Mouse (Mus musculus): ENCODE results near the gene Ank2. TPM values are rescaled to one million over a fixed set of nuclear protein-coding genes. Genes with fewer than 3 reads are reported as not detected.

Ank2 gene
- total RNA-seq, 2 experiments from 2014 or later = 0.73 TPM; not detected in 1

DNA sequence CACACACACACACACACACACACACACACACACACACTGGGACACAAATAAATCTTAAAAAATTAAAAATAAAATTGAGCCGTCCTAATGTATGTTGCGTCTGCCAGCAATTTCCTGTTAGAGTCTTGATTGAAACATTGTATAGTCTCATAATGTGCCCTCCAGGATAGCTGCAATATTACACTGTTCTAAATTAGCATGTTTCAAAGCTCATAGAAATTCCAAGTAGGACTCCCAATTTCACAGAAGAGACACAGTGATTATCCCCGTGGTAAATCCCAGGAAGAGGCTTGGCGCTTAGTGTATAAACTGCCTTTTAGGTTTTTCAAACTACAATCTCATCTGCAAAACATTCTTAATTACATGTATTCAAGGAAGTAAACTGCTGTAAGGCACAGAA is 131.7 kb downstream of the Ank2 start:
- ATAC-seq (replicated peaks; ENCODE audit: poor library complexity, severe bottlenecking) = no peak

DNA sequence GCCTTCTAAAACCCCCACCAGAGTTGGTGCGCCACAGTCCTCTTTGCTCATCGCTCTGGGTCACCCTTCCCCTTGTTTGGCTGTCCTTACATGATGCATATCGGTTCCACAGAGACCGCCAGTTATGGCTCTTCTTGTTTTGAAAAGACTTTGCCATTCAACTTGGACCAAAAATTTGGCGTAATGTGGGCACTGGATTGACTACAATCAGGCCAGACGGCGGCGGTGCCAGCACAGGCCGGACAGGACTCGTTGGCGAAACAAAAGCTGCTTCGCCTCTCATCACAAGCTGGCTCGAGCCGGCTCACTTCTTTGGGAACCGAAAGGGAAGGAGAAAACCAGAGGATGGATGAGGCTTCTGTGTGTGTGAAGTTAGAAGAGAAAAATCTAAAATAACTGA is 135.6 kb downstream of the Ank2 start:
- no peak for ATAC-seq (replicated peaks; ENCODE audit: poor library complexity, severe bottlenecking)

- no peak for ATAC-seq (replicated peaks; ENCODE audit: poor library complexity, severe bottlenecking)
These were observed 136.3 kb downstream of the Ank2 start for GRCm38 (mm10) chr3:127362611-127363393.

GRCm38 (mm10) chr3:127361846-127362245 is 137.3 kb downstream of the Ank2 start:
- no peak for ATAC-seq (replicated peaks; ENCODE audit: poor library complexity, severe bottlenecking)

DNA sequence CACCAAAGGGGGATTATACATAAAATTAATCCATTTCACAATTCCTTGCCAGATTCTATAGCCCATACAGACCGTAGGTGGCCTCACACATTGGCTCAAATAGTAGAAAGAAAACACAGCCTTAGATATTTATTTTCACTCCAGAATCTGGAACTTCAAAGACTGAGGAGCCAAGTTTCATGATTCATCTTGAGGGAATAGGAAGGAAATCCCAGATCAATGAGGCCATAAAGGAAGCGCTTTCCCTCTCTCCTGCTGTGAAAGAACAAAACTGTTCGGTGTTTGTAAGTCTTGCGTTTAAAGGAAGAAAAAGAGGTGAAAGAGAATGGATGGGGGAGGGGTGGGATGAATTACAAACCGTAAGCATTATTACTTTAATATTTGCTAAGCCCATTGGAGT is 137.8 kb downstream of the Ank2 start:
- no peak for ATAC-seq (replicated peaks; ENCODE audit: poor library complexity, severe bottlenecking)

GRCm38 (mm10) chr3:127355252-127355651 is 143.9 kb downstream of the Ank2 start:
- peak; percentile 100 for ATAC-seq (replicated peaks; ENCODE audit: poor library complexity, severe bottlenecking)

DNA sequence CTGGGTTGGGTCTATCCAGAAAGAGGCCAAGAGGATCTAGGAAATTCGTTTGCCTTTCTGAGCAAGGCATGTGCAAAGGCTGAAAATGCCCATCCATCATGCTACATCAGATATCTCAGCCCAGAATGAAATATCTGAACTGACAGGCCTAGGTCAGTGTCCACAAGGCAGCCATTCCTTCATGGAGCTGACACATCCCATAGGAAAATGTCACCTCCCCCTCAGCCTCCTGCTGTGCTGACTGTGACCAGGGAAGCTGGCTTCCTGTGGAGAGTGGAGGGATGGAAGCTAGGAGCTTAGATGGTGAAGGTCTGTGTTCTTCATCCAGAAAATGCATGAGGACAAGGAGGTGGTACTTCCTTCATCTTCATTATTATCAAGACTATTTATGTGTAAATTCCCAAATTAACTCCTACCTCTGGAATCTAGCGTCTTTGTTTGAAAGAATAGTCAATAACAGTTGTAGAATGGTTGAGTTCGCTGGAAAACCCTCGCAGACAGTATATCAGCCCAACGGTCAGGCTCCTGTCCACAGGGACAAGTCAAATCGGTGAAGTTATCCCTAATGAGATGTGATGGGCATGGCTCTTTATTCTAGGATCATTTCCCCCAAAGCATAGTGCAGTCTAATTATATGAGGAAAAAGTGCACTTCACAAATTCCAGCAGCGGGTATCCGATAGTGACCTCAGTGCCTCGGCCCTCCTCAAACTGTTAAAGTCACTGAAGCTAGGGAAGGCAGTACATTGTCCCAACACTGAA is 148.4 kb downstream of the Ank2 start:
- ATAC-seq (replicated peaks; ENCODE audit: poor library complexity, severe bottlenecking) = no peak

- ATAC-seq (replicated peaks; ENCODE audit: poor library complexity, severe bottlenecking) = peak; percentile 42
These were observed 150.2 kb downstream of the Ank2 start for GRCm38 (mm10) chr3:127348926-127349325.

DNA sequence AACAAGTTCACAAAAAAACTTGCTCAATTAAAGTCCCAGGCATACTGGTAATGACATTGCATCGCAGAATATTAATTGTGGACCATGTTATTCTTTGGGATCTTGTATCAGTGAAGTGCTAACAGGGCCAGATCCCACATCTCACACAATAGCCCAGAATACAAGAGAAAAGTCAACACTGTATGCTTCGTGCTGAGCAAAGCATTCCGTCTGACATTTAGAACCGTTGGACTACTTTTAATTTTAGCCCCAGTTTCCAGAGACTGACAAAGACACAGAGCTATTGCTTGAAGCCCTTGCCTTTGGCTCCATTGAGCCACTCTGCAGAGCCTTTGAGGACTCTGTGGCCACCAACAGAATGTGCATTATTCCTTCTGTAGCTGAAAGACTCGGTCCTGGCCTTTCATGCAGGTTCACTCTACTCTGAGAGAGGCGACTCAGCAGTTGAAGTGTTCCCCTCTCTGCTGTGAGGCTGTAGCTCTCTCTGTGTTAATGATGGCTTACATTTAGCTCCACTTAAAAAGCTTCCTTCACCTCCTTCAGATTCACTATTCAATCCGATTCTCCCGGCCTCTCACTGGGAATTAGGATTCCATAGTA is 153.2 kb downstream of the Ank2 start:
- ATAC-seq (replicated peaks; ENCODE audit: poor library complexity, severe bottlenecking) = no peak

DNA sequence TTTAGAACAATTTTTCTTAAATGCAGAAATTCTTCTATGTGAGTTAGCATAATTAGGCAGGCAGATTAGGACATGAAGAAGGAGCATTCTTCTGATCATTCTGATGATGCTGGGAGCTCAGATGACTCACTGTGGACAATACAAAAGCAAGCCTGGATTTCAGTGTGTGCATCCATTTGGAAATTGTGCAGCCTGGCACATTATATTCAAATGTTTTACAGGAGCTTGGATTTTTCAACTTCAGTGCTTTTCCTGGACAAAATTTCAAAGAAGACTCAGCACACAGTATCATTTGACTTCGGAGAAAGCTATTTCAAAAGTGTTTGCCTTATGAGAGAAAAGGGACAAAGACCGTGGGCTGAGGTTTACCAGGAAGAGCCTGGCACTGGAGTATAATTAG is 157.8 kb downstream of the Ank2 start:
- no peak for ATAC-seq (replicated peaks; ENCODE audit: poor library complexity, severe bottlenecking)

DNA sequence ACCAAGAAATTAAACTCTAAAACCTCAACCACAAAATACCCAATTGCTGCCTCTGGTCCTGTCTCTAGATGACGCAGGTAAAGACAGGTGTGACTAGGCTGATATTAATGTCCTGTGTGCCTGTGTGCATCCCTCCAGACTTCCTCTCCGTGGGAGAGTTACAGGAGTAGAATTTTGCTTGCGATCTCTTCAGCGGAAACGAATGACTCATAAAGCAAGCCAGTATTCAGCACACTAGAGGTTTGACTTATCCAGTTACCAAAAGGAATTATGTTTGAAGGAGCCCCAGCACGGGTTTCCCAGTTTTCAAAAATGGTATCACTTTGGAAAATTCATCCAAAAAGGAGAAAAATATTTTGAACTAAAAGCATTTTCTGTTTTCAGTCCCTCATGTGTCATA is 164.3 kb downstream of the Ank2 start:
- no peak for ATAC-seq (replicated peaks; ENCODE audit: poor library complexity, severe bottlenecking)

GRCm38 (mm10) chr3:127331562-127331961 is 167.6 kb downstream of the Ank2 start:
- ATAC-seq (replicated peaks; ENCODE audit: poor library complexity, severe bottlenecking) = peak; percentile 98

- no peak for ATAC-seq (replicated peaks; ENCODE audit: poor library complexity, severe bottlenecking)
These were observed 172.8 kb downstream of the Ank2 start for GRCm38 (mm10) chr3:127326355-127326754.

DNA sequence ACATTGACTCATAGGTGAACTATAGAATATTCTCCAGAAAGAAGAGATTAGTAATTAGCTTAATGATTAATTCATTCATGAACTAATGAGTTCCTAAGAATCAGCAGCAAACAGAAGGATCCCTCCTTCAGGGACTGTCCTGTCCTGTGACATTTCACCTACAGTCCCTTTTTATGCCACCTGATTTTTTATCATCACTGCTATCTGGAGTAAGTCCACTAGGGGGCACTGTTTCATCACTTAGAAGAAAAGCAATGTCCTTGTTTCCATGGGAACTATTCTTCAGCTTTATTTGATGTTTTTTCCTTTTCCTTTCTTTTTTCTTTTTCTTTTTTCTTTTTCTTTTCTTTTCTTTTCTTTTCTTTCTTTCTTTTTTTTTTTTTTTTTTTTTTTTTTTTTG is 176.3 kb downstream of the Ank2 start:
- ATAC-seq (replicated peaks; ENCODE audit: poor library complexity, severe bottlenecking) = peak; percentile 62

DNA sequence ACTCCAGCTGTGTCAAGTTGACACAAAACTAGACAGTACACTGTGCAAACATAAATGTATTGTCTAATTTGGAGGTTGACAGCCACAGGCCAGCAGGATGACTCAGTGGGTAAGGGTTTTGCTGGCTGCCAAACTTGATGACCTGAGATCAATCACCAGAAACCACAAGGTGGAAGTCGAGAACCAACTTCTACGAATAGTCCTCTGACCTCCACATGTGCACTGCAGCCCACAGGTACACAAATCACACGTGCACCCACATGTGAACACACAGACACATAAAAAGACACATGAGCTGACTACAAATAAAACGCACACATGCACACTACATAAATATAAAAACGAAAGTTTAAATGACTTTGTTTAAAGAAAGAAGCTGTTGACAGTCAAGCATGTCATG is 177.5 kb downstream of the Ank2 start:
- ATAC-seq (replicated peaks; ENCODE audit: poor library complexity, severe bottlenecking) = peak; percentile 43

DNA sequence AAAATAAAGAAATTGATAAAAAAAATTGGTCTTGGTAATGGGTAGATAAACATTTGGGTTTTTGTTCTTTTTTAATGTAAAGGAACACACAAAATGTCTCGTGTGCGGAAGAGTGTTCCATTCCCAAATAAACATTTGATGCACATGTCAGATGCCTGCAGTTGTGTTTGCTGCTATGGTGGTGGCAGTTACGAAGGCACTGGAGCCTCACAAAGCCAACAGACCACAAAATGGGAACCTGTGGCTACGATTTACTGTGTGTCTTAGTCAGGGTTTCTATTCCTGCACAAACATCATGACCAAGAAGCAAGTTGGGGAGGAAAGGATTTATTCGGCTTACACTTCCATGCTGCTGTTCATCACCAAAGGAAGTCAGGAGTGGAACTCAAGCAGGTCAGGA is 178.1 kb downstream of the Ank2 start:
- peak; percentile 90 for ATAC-seq (replicated peaks; ENCODE audit: poor library complexity, severe bottlenecking)

- ATAC-seq (replicated peaks; ENCODE audit: poor library complexity, severe bottlenecking) = peak; percentile 17; the same call in 1 of the 2 replicates
These were observed 178.8 kb downstream of the Ank2 start for GRCm38 (mm10) chr3:127320311-127320710.

- ATAC-seq (replicated peaks; ENCODE audit: poor library complexity, severe bottlenecking) = no peak
These were observed 181.5 kb downstream of the Ank2 start for GRCm38 (mm10) chr3:127317641-127318040.

DNA sequence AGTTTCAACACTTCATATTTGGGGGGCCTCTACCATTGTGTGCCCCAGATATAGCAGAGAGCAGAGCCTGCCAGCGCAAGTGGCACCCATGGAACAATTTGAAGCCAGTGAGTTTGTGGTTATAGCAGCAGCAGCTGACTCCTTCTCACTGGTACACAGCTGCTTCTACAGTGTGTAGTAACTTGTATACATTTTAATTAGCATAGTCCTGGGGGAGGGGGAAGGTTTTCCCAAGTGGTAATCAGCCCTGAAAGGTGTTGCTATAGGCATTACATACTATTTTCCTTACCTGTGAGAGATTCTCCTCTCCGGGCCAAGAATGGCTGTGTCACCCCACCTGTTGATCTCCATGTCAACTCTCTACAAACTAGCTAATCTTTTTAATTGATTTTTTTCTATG is 182.4 kb downstream of the Ank2 start:
- 0 out of 2 replicates have a peak, but pooled peaks have one; percentile 7 for ATAC-seq (replicated peaks; ENCODE audit: poor library complexity, severe bottlenecking)

DNA sequence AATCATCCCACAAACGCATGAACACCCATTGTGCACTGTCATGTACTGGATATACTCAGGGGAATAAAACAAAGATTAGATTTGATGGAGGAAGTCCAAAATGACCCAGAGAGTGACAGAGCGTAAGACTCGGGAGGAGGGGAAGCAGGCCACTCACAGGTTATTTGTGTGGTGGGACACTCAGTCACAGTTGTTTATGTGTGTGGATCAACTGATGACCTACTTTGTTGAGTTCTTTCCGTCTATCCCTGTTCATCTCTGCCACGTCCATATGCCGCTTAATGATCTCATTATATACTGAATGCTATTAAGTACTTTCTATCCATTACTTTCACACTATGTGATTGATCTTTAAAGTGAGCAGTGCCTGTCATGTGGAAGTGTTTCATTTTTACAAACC is 187.6 kb downstream of the Ank2 start:
- no peak for ATAC-seq (replicated peaks; ENCODE audit: poor library complexity, severe bottlenecking)

DNA sequence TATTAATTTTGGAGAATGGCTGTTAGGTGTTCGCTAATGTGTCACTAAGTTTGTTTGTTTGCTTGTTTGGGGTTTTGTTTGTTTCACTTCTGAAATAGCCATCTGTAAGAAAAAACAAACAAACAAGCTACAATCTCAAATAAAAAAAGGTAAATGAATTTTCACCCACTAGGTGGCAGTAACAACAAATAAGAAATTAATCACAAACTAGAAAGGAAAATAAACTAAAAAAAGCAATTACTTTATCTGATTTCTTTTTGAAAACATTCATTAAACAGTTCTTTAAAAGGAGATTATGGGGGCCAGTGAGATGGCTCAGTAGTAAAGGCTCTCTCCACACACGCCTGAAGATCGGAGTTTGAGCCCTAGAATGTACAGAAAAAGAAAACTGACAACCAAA is 189.1 kb downstream of the Ank2 start:
- no peak for ATAC-seq (replicated peaks; ENCODE audit: poor library complexity, severe bottlenecking)
